Mouse (Mus musculus) bone marrow, adult 2 months (tissue): ENCODE data around the gene Tex36.

ENCODE experiments used
- CTCF ChIP-seq: fragments of 200-500 bp; IDR thresholded peaks from 2 replicates; pipeline ENCODE4 v1.5.1; 2011; ENCODE audit warnings: low read length, control low read depth; ENCODE audit not compliant: control insufficient read depth, insufficient read depth
- POLR2A ChIP-seq: fragments of 200-500 bp; IDR thresholded peaks from 2 replicates; pipeline ENCODE4 v1.6.1; 2011; ENCODE audit warnings: low read depth, mild to moderate bottlenecking, control low read depth, low read length, borderline replicate concordance; ENCODE audit not compliant: control insufficient read depth

- no peak for TF ChIP-seq POLR2A
- no peak for TF ChIP-seq CTCF
Measured at GRCm38 (mm10) chr7:133630821-133631220, 28.9 kb upstream of the Tex36 start.
